Mouse (Mus musculus) liver, embryonic 11.5 days (tissue): ENCODE data around the gene Ppp2r5d. TPM values are rescaled to one million over a fixed set of nuclear protein-coding genes. Genes with fewer than 3 reads are reported as not detected.

Source experiments
- ATAC-seq: fragments of 200-750 bp; cut with Nextera tagmentation; replicated peaks from 2 replicates; pipeline ENCODE4 v1.8.0; 2017; ENCODE audit warnings: moderate number of reproducible peaks, mild to moderate bottlenecking, moderate TSS enrichment, moderate library complexity; ENCODE audit not compliant: low FRiP score
- DNase-seq: peaks from one replicate; pipeline ENCODE4 v3.0.0-alpha.2; 2017; ENCODE audit warnings: low spot score
- H3K27ac ChIP-seq: fragments of 300-500 bp; sonication (generic); 2 replicates; pipeline ENCODE4 v1.5.1; 2014; ENCODE audit warnings: mild to moderate bottlenecking, low read depth, low read length, control low read depth
- H3K27me3 ChIP-seq: fragments of 300-500 bp; sonication (generic); replicated peaks from 2 replicates; pipeline ENCODE4 v1.6.1; 2014; ENCODE audit warnings: low read length, mixed read lengths; ENCODE audit not compliant: control insufficient read depth, insufficient read depth
- H3K36me3 ChIP-seq: fragments of 300-500 bp; sonication (generic); 2 replicates; pipeline ENCODE4 v1.6.1; 2014; ENCODE audit warnings: mild to moderate bottlenecking, low read length, moderate library complexity, mixed read lengths; ENCODE audit not compliant: control insufficient read depth, insufficient read depth
- H3K4me1 ChIP-seq: fragments of 300-500 bp; sonication (generic); replicated peaks from 2 replicates; pipeline ENCODE4 v1.6.1; 2014; ENCODE audit warnings: low read length, mixed read lengths; ENCODE audit not compliant: control insufficient read depth, insufficient read depth
- H3K4me2 ChIP-seq: fragments of 300-500 bp; sonication (generic); 2 replicates; pipeline ENCODE4 v1.6.1; 2014; ENCODE audit warnings: mild to moderate bottlenecking, control low read depth, moderate library complexity
- H3K4me3 ChIP-seq: fragments of 300-500 bp; sonication (generic); 2 replicates; pipeline ENCODE4 v1.5.1; 2014; ENCODE audit warnings: low read depth, low read length, control low read depth
- H3K9ac ChIP-seq: fragments of 300-500 bp; sonication (generic); 2 replicates; pipeline ENCODE4 v1.6.1; 2014; ENCODE audit warnings: low read depth, low read length, control low read depth
- H3K9me3 ChIP-seq: fragments of 300-500 bp; sonication (generic); 2 replicates; pipeline ENCODE4 v1.6.1; 2016; ENCODE audit warnings: low read length, inconsistent platforms, mixed read lengths; ENCODE audit not compliant: control insufficient read depth
- WGBS: fragments of 180-500 bp; shearing (Covaris S2); extraction: QIAGEN DNeasy Blood & Tissue Kit; methylation state at CpG from one replicate; pipeline ENCODE4 v1.1.7; 2014; 5-methylcytosine and 5-hydroxymethylcytosine counted together
- polyA plus RNA-seq: library from polyadenylated mRNA; unstranded; fragments of >200 nt; fragmentation: Nextera tagmentation; extraction: Ambion mirVana; gene quantifications from 2 replicates; pipeline ENCODE4 v1.2.1, GENCODE M21; 2014

The Ppp2r5d gene
- polyA plus RNA-seq, 1 experiment from 2014 or later, result 73.9 TPM

DNA sequence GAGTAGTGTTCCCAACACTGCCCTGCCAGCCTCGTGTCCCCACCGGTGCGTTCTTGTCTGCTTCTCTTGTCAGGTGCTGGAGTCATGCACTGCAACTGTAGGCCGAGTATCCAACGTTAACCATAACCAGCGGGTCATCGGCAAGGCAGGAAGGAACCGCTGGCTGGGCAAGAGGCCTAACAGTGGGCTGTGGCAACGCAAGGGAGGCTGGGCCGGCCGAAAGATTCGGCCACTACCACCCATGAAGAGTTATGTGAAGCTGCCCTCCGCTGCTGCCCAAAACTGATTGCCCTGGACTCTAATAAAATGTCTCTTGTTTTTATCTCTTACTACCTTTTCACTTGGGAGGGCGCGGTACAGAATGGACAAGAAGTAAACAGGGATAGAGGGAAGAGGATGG, 55.1 kb downstream of the Ppp2r5d start:
- peak overlapping the region; percentile 73 for H3K4me3 ChIP-seq
- WGBS, result 32% methylated on average over 15 of the region's 15 CpGs
- no peaks in the 10 kb centered on the region for H3K27me3 ChIP-seq
- ATAC-seq (no peak), DNase-seq (no peak)
- H3K4me1 ChIP-seq, result peaks cover 32% of the 10 kb centered on the region
- H3K4me2 ChIP-seq, result peak overlapping the region; percentile 70
- peaks cover 17% of the 10 kb centered on the region for H3K36me3 ChIP-seq
- peak overlapping the region; percentile 83 for H3K9ac ChIP-seq
- no peaks in the 10 kb centered on the region for H3K9me3 ChIP-seq
- H3K27ac ChIP-seq, result peak overlapping the region; percentile 88

GRCm38 (mm10) chr17:46648436-46648835, 56.5 kb downstream of the Ppp2r5d start:
- Histone ChIP-seq H3K4me3 (no peak overlapping the region), H3K27ac (no peak overlapping the region), H3K9me3 (no peaks in the 10 kb centered on the region), H3K4me2 (no peak overlapping the region), H3K4me1 (peaks cover 32% of the 10 kb centered on the region), H3K36me3 (peaks cover 3% of the 10 kb centered on the region; the same call in 1 of the 2 replicates), H3K27me3 (no peaks in the 10 kb centered on the region), H3K9ac (no peak overlapping the region)
- no peak for DNase-seq
- 91% methylated on average over 9 of the region's 9 CpGs for WGBS
- no peak for ATAC-seq

DNA sequence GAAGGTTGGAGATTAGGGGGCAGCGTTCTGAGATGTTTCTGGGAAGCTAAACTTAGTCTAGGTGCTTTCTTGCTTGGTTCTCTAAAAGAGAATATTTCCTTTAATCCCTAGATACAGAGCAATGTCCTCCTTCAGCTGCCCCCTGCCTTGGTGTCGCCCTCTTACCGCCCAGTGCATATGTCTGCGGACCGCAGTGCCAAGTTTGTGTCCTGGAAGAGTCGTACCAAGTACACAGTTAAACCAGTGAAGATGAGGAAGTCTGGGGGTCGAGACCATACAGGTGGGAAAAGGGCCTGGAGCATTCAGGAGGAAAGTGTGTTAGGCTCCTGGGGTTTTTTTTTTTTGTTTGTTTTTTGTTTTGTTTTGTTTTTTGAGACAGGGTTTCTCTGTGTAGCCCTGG, 57.6 kb downstream of the Ppp2r5d start:
- DNase-seq (no peak), ATAC-seq (no peak)
- H3K36me3 ChIP-seq, result no peaks in the 10 kb centered on the region
- no peaks in the 10 kb centered on the region for H3K9me3 ChIP-seq
- peak overlapping the region; percentile 84 for H3K9ac ChIP-seq
- H3K27me3 ChIP-seq, result no peaks in the 10 kb centered on the region
- 92% methylated on average over 7 of the region's 7 CpGs for WGBS
- peak overlapping the region; percentile 86 for H3K4me2 ChIP-seq
- no peak overlapping the region for H3K27ac ChIP-seq
- H3K4me1 ChIP-seq, result peaks cover 32% of the 10 kb centered on the region
- H3K4me3 ChIP-seq, result peak overlapping the region; percentile 72

- Histone ChIP-seq H3K36me3 (no peaks in the 10 kb centered on the region; the same call in 1 of the 2 replicates), H3K9ac (peak overlapping the region; percentile 84), H3K4me1 (peaks cover 25% of the 10 kb centered on the region), H3K4me2 (peak overlapping the region; percentile 86), H3K9me3 (no peaks in the 10 kb centered on the region), H3K4me3 (peak overlapping the region; percentile 72), H3K27me3 (no peaks in the 10 kb centered on the region), H3K27ac (peak overlapping the region; percentile 59; the same call in 1 of the 2 replicates)
- WGBS, result under 1% methylated on average over 19 of the region's 19 CpGs
- DNase-seq, result no peak
- ATAC-seq, result peak; percentile 40
Measured at GRCm38 (mm10) chr17:46646322-46646662, 58.6 kb downstream of the Ppp2r5d start.

- Histone ChIP-seq H3K27me3 (no peaks in the 10 kb centered on the region), H3K4me1 (peaks cover 22% of the 10 kb centered on the region), H3K36me3 (no peaks in the 10 kb centered on the region; the same call in 1 of the 2 replicates), H3K27ac (peak within 1 kb of the TSS; percentile 59), H3K4me3 (peak within 1 kb of the TSS; percentile 72), H3K9ac (peak within 1 kb of the TSS; percentile 84), H3K4me2 (peak within 1 kb of the TSS; percentile 86), H3K9me3 (no peaks in the 10 kb centered on the region)
- ATAC-seq, result peak; percentile 75
- WGBS, result 1% methylated on average over 53 of the region's 53 CpGs
- peak; percentile 100 for DNase-seq
Measured at GRCm38 (mm10) chr17:46645561-46646321, 59.2 kb downstream of the Ppp2r5d start, which contains the start of the genes Klc4 and Mrpl2. Gene Klc4 (minus strand): TSS chr17:46646022. Gene Mrpl2 (plus strand): TSS chr17:46646229.

- Histone ChIP-seq H3K4me2 (peak overlapping the region; percentile 86), H3K4me3 (peak overlapping the region; percentile 72), H3K9me3 (no peaks in the 10 kb centered on the region), H3K27me3 (no peaks in the 10 kb centered on the region), H3K27ac (peak overlapping the region; percentile 20; the same call in 1 of the 2 replicates), H3K4me1 (peaks cover 20% of the 10 kb centered on the region), H3K36me3 (no peaks in the 10 kb centered on the region; the same call in 1 of the 2 replicates), H3K9ac (peak overlapping the region; percentile 67)
- ATAC-seq (0 out of 2 replicates have a peak, but pooled peaks have one; percentile 15), DNase-seq (no peak)
- WGBS, result 7% methylated on average over 9 of the region's 11 CpGs
Measured at GRCm38 (mm10) chr17:46644916-46645475, 59.9 kb downstream of the Ppp2r5d start.

GRCm38 (mm10) chr17:46644152-46644805, 60.6 kb downstream of the Ppp2r5d start:
- H3K4me3 ChIP-seq, result peak overlapping the region; percentile 72; the same call in 1 of the 2 replicates
- no peak overlapping the region for H3K27ac ChIP-seq
- ATAC-seq, result no peak
- H3K4me2 ChIP-seq, result peak overlapping the region; percentile 86
- no peaks in the 10 kb centered on the region for H3K27me3 ChIP-seq
- no peak for DNase-seq
- H3K36me3 ChIP-seq, result no peaks in the 10 kb centered on the region; the same call in 1 of the 2 replicates
- WGBS, result 84% methylated on average over 12 of the region's 12 CpGs
- no peak overlapping the region for H3K9ac ChIP-seq
- peaks cover 13% of the 10 kb centered on the region for H3K4me1 ChIP-seq
- H3K9me3 ChIP-seq, result no peaks in the 10 kb centered on the region

GRCm38 (mm10) chr17:46642060-46642459, 62.9 kb downstream of the Ppp2r5d start:
- Histone ChIP-seq H3K9ac (no peak overlapping the region), H3K36me3 (no peaks in the 10 kb centered on the region; the same call in 1 of the 2 replicates), H3K9me3 (no peaks in the 10 kb centered on the region), H3K27ac (no peak overlapping the region), H3K4me1 (peaks cover 10% of the 10 kb centered on the region), H3K4me2 (no peak overlapping the region), H3K4me3 (no peak overlapping the region), H3K27me3 (no peaks in the 10 kb centered on the region)
- DNase-seq (no peak), ATAC-seq (no peak)
- 90% methylated on average over 17 of the region's 17 CpGs for WGBS
